Mouse (Mus musculus) effector memory CD4-positive, alpha-beta T cell, adult 7 months (primary cell): ENCODE measurements around the gene Gm15080. TPM values are rescaled to one million over a fixed set of nuclear protein-coding genes. Genes with fewer than 3 reads are reported as not detected.

Source experiments
- polyA plus RNA-seq: library from polyadenylated mRNA; unstranded; fragments of 100-300 nt; shearing (Covaris generic); gene quantifications from one replicate; pipeline ENCODE4 v1.2.1, GENCODE M21; 2017

Gm15080 gene
- not detected for polyA plus RNA-seq

DNA sequence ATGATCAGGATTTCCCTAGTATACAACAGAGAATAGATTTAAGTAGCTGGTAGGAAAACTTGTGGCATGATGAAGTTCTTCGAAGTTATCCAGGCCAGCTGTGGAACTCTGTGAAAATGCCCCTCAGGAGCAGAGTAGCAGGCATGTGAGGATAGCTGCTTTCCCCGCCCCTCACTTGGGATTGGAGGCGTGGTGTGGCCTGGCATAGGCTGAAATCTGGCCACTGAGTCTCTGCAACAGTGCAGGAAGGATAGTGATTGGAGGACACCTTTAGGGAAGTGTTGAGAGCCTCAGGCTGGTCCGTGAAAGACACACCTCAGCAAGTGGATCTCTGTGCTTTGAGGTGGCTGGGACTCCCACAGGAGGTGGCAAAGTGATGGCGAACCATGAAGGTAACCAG is at the start of gene Gm15080:
Gm15080 (plus strand) TSS at position 301 of the 400 bp plus-strand sequence.

Other genes with a start within 250 kb of the Gm15080 start
- not detected for gene Gm15128, start 227.0 kb upstream of the Gm15080 start, polyA plus RNA-seq
- not detected for gene Gm15107, start 187.7 kb downstream of the Gm15080 start, polyA plus RNA-seq